Mouse (Mus musculus) spleen, embryonic (tissue): ENCODE results near the gene Card14.

Source experiments
- CTCF ChIA-PET: fragments of 350-600 bp; sonication (Branson Sonifier 250); formaldehyde crosslinking; loops from one replicate; lab custom pipeline; 2022; lab: Charles Lee

Card14 gene

GRCm38 (mm10) chr11:119392800-119393482 lies 85.4 kb downstream of the Card14 start, which contains the start of gene Rnf213:
TSS of gene Rnf213 (plus strand) at chr11:119393100.
- CTCF ChIA-PET = no interaction called here

GRCm38 (mm10) chr11:119393483-119393804 lies 85.9 kb downstream of the Card14 start:
- CTCF ChIA-PET = interaction anchor here (0.6 to 1.1 kb wide), 2 partner anchors 12 to 187 kb away, joined by 3 to 4 read pairs; no protein-coding TSS in a partner anchor

GRCm38 (mm10) chr11:119394210-119394609 lies 86.6 kb downstream of the Card14 start:
- CTCF ChIA-PET = interaction anchor here (0.6 to 1.1 kb wide), 2 partner anchors 11 to 187 kb away, joined by 3 to 4 read pairs; no protein-coding TSS in a partner anchor
